Mouse (Mus musculus) intestine, postnatal 0 days (tissue): ENCODE results near the gene Frg2f1. TPM values are rescaled to one million over a fixed set of nuclear protein-coding genes. Genes with fewer than 3 reads are reported as not detected.

Source experiments
- ATAC-seq: fragments of 200-750 bp; cut with Nextera tagmentation; 2 replicates; pipeline ENCODE4 v1.8.0; 2017; ENCODE audit warnings: mild to moderate bottlenecking, moderate TSS enrichment, moderate library complexity
- H3K27ac ChIP-seq: fragments of 300-500 bp; sonication (generic); 2 replicates; pipeline ENCODE4 v1.5.1; 2014; ENCODE audit warnings: mild to moderate bottlenecking, low read depth, low read length, moderate library complexity
- H3K27me3 ChIP-seq: fragments of 300-500 bp; sonication (generic); replicated peaks from 2 replicates; pipeline ENCODE4 v1.6.1; 2014; ENCODE audit warnings: low read length, mixed read lengths; ENCODE audit not compliant: control insufficient read depth, insufficient read depth
- H3K36me3 ChIP-seq: fragments of 300-500 bp; sonication (generic); 2 replicates; pipeline ENCODE4 v1.6.1; 2014; ENCODE audit warnings: mild to moderate bottlenecking, moderate library complexity; ENCODE audit not compliant: control insufficient read depth, insufficient read depth
- H3K4me1 ChIP-seq: fragments of 300-500 bp; sonication (generic); replicated peaks from 2 replicates; pipeline ENCODE4 v1.6.1; 2014; ENCODE audit warnings: antibody characterized with exemption, low read length, mixed read lengths; ENCODE audit not compliant: control insufficient read depth, insufficient read depth
- H3K4me2 ChIP-seq: fragments of 300-500 bp; sonication (generic); replicated peaks from 2 replicates; pipeline ENCODE4 v1.6.1; 2014; ENCODE audit warnings: low read depth, mild to moderate bottlenecking, moderate library complexity
- H3K4me3 ChIP-seq: fragments of 300-500 bp; sonication (generic); 2 replicates; pipeline ENCODE4 v1.5.1; 2014; ENCODE audit warnings: low read depth, low read length
- H3K9ac ChIP-seq: fragments of 300-500 bp; sonication (generic); 2 replicates; pipeline ENCODE4 v1.6.1; 2014; ENCODE audit warnings: mild to moderate bottlenecking, low read depth, low read length
- H3K9me3 ChIP-seq: fragments of 300-500 bp; sonication (generic); 2 replicates; pipeline ENCODE4 v1.6.1; 2016; ENCODE audit warnings: mixed run types; ENCODE audit not compliant: control insufficient read depth
- CTCF ChIP-seq: sonication (generic); IDR thresholded peaks from 2 replicates; pipeline ENCODE4 v1.5.1; 2016; ENCODE audit warnings: low read depth, mild to moderate bottlenecking, control low read depth, antibody characterized with exemption, moderate library complexity
- WGBS: fragments of 180-500 bp; shearing (Covaris S2); extraction: QIAGEN DNeasy Blood & Tissue Kit; methylation state at CpG from one replicate; pipeline ENCODE4 v1.1.7; 2014; 5-methylcytosine and 5-hydroxymethylcytosine counted together
- polyA plus RNA-seq: library from polyadenylated mRNA; unstranded; fragments of >200 nt; fragmentation: Nextera tagmentation; extraction: Ambion mirVana; gene quantifications from 2 replicates; pipeline ENCODE4 v1.2.1, GENCODE M21; 2015

The Frg2f1 gene
- polyA plus RNA-seq, 1 experiment from 2014 or later, result 4.8 TPM

DNA sequence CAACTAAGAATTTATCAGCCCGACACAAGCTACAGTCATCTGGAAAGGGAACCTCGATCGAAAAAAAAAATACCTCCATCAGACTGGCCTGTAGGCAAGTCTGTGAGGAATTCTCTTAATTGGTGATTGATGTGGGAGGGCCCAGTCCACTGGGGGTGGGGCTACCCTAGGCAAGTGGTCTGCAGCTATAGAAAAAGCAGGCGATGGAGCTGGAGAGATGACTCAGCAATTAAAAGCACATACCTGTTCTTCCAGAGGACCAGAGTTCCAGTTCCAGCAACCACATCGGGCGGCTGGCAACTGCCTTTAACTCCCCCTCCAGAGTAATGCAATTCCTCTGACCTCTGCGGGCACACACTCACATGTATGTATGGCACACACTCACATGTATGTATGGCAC, 54.4 kb downstream of the Frg2f1 start:
- no peak overlapping the region for H3K4me2 ChIP-seq
- 77% methylated on average over 7 of the region's 7 CpGs for WGBS
- no peak for ATAC-seq

DNA sequence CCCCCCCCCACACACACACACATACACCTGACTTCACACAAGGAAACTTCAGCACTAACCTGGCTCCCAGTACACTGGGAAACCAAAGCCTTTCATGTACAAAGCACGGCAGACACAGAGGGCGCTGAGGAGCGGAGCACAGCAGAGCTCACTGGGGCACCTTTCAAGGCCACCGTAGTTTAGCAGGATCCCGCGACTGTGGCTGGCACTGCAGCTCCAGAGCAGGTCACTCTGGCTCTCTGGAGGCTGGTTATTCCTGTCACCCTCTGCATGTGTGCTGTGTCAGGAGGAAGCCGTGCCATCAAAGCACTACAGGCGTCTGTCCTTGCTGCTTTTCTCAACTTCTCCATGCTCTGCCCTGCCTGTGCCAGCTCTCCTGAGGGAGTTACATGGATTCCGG, 56.3 kb downstream of the Frg2f1 start:
- no peak overlapping the region for H3K4me2 ChIP-seq
- H3K9ac ChIP-seq, result no peak overlapping the region
- no peak overlapping the region for H3K4me3 ChIP-seq
- 53% methylated on average over 9 of the region's 9 CpGs for WGBS
- no peaks in the 10 kb centered on the region for H3K4me1 ChIP-seq
- no peak overlapping the region for H3K27ac ChIP-seq
- H3K27me3 ChIP-seq, result no peaks in the 10 kb centered on the region
- H3K9me3 ChIP-seq, result no peaks in the 10 kb centered on the region
- no peaks in the 10 kb centered on the region for H3K36me3 ChIP-seq
- ATAC-seq, result no peak
- peak; percentile 47 for TF ChIP-seq CTCF

More for the DNA sequence above, 54.4 kb downstream of the Frg2f1 start:
- H3K27me3 ChIP-seq, result no peaks in the 10 kb centered on the region
- TF ChIP-seq CTCF, result no peak
- no peak overlapping the region for H3K9ac ChIP-seq
- H3K27ac ChIP-seq, result no peak overlapping the region
- no peaks in the 10 kb centered on the region for H3K4me1 ChIP-seq
- H3K9me3 ChIP-seq, result no peaks in the 10 kb centered on the region
- H3K36me3 ChIP-seq, result no peaks in the 10 kb centered on the region
- H3K4me3 ChIP-seq, result no peak overlapping the region

Other genes with a start within 250 kb of the Frg2f1 start
- gene Ybx1, start 244.9 kb downstream of the Frg2f1 start, polyA plus RNA-seq, result 530 and 553 TPM in 2 replicates
- 40.9 and 47.9 TPM in 2 replicates for gene Ppih, start 219.0 kb downstream of the Frg2f1 start, polyA plus RNA-seq
- gene Ccdc30, start 124.0 kb downstream of the Frg2f1 start, polyA plus RNA-seq, result 0.64 and 1.3 TPM in 2 replicates
- 83.9 and 92.5 TPM in 2 replicates for gene Ppcs, start 117.1 kb downstream of the Frg2f1 start, polyA plus RNA-seq
- 0.52 and 0.59 TPM in 2 replicates for gene Zmynd12, start 116.7 kb downstream of the Frg2f1 start, polyA plus RNA-seq
- gene Rimkla, start 46.9 kb downstream of the Frg2f1 start, polyA plus RNA-seq, result 0.35 TPM in 2 replicates
- gene Foxj3, start 2.5 kb downstream of the Frg2f1 start, polyA plus RNA-seq, result 11.8 and 13.9 TPM in 2 replicates
- 1,981 and 2,155 TPM in 2 replicates for gene Guca2a, start 98.2 kb upstream of the Frg2f1 start, polyA plus RNA-seq
- gene Guca2b, start 119.4 kb upstream of the Frg2f1 start, polyA plus RNA-seq, result 1,738 and 1,809 TPM in 2 replicates
- gene Hivep3, start 194.3 kb upstream of the Frg2f1 start, polyA plus RNA-seq, result 4.0 and 4.1 TPM in 2 replicates